Mouse (Mus musculus) testis, adult 2 months (tissue): ENCODE measurements around the gene Gpx5.

Source experiments
- CTCF ChIP-seq: fragments of 200-500 bp; IDR thresholded peaks from 2 replicates; pipeline ENCODE4 v1.5.1; 2012; ENCODE audit warnings: low read depth, mild to moderate bottlenecking, inconsistent platforms, low read length, moderate library complexity; ENCODE audit not compliant: control insufficient read depth, insufficient read depth, insufficient replicate concordance
- POLR2A ChIP-seq: fragments of 200-500 bp; IDR thresholded peaks from 2 replicates; pipeline ENCODE4 v1.6.1; 2012; ENCODE audit warnings: low read depth, mild to moderate bottlenecking, inconsistent platforms, low read length, moderate library complexity; ENCODE audit not compliant: control insufficient read depth

DNA sequence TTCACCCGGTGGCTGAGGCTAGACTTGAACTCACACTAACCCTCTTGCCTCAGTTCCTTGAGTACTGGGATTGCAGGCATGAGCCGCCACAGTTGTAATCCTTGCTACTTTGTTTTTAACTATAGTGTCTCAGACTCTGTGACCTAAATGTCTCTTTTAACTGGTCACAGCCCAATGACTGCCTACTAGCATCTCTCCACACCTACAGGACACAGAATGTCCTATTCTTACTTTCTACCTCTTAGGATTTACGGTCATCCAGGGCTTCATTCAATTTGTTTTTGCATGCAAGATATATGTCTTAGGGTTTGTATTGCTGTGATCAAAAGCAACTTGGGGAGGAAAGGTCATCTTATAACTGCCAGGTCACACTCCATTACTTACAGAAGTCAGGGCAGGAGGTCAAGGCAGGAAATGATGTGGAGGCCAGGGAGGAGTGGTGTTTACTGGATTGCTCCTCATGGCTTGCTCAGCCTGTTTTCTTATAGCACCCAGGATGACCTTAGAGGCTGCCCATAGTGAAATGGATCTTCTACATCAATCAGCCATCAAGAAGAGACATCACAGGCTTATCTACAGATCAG is 12.0 kb upstream of the Gpx5 start:
- TF ChIP-seq CTCF (no peak), POLR2A (no peak)
